Mouse (Mus musculus) CH12.LX (cell line): ENCODE measurements at regions not wholly inside any gene's neighbourhood (a gene's known extent, or its start where the extent isn't known, plus 50 kb on each side); places are given as distances from the start of the nearest gene placed in this dataset.

ENCODE experiments used
- DNase-seq: peaks from one replicate; pipeline ENCODE4 v3.0.0-alpha.2; 2013; ENCODE audit errors: extremely low read depth
- H3K27ac ChIP-seq: 2 replicates; pipeline ENCODE4 v1.5.1; 2012; ENCODE audit warnings: low read depth, mild to moderate bottlenecking, control low read depth, moderate library complexity; ENCODE audit not compliant: insufficient read depth
- H3K27me3 ChIP-seq: replicated peaks from 2 replicates; pipeline ENCODE3; 2012; ENCODE audit warnings: inconsistent platforms
- H3K36me3 ChIP-seq, 2 experiments: replicated peaks in 1 of 2; 2 replicates each; pipeline versions ENCODE3 to v1.6.1; 2012; ENCODE audit warnings: inconsistent platforms in 1 of 2, low read length in 1 of 2, mild to moderate bottlenecking in 1 of 2, mixed read lengths in 1 of 2, moderate library complexity in 1 of 2; ENCODE audit not compliant: control insufficient read depth in 1 of 2, insufficient read depth in 1 of 2
- H3K4me1 ChIP-seq, 2 experiments: 2 replicates each; pipeline ENCODE4 v1.6.1; 2012; ENCODE audit warnings: inconsistent platforms in 1 of 2, moderate library complexity in 1 of 2; ENCODE audit not compliant: insufficient read depth in 2 of 2, control insufficient read depth in 1 of 2
- H3K4me2 ChIP-seq: 2 replicates; pipeline ENCODE4 v1.6.1; 2012; ENCODE audit warnings: low read depth, mild to moderate bottlenecking, control low read depth; ENCODE audit not compliant: poor library complexity, insufficient read depth, severe bottlenecking
- H3K4me3 ChIP-seq, 3 experiments: fragments of 150-350 bp in 1 of 3; sonication (generic) in 1 of 3; replicated peaks in 1 of 3; 2 replicates each; pipeline versions ENCODE3 to v1.5.1; 2011 to 2012; ENCODE audit warnings: low read depth in 2 of 3, low read length in 2 of 3, mild to moderate bottlenecking in 2 of 3, moderate library complexity in 2 of 3, control low read depth in 1 of 3, improper control_type of control experiment in 1 of 3, inconsistent platforms in 1 of 3, mixed read lengths in 1 of 3; ENCODE audit not compliant: poor library complexity in 1 of 3
- H3K79me2 ChIP-seq: replicated peaks from 2 replicates; pipeline ENCODE4 v1.6.1; 2012; ENCODE audit warnings: mild to moderate bottlenecking, moderate library complexity; ENCODE audit not compliant: control insufficient read depth, poor library complexity, insufficient read depth, severe bottlenecking; ENCODE audit errors: extremely low read depth
- H3K9ac ChIP-seq: 2 replicates; pipeline ENCODE4 v1.6.1; 2012; ENCODE audit warnings: low read depth, mild to moderate bottlenecking, control low read depth, moderate library complexity; ENCODE audit not compliant: insufficient read depth
- H3K9me3 ChIP-seq: replicated peaks from 2 replicates; pipeline ENCODE3; 2012; ENCODE audit warnings: low read length, inconsistent platforms, mixed read lengths
- CHD2 ChIP-seq: IDR thresholded peaks from 2 replicates; pipeline ENCODE4 v1.6.1; 2011; ENCODE audit warnings: low read length, improper control_type of control experiment
- CTCF ChIP-seq, 2 experiments: IDR thresholded peaks in 1 of 2; conservative IDR thresholded peaks in 1 of 2; 2 replicates each; pipeline ENCODE4 v1.5.1; 2011 to 2012; ENCODE audit warnings: low read depth in 2 of 2, low read length in 2 of 2, improper control_type of control experiment in 1 of 2, inconsistent platforms in 1 of 2, mild to moderate bottlenecking in 1 of 2, moderate library complexity in 1 of 2
- E2F4 ChIP-seq: IDR thresholded peaks from 2 replicates; pipeline ENCODE4 v1.6.1; 2011; ENCODE audit warnings: low read depth, low read length, improper control_type of control experiment; ENCODE audit not compliant: insufficient replicate concordance
- EP300 ChIP-seq: IDR thresholded peaks from 2 replicates; pipeline ENCODE4 v1.6.1; 2011; ENCODE audit warnings: low read length, improper control_type of control experiment
- GABPA ChIP-seq: IDR thresholded peaks from 2 replicates; pipeline ENCODE4 v1.6.1; 2012; ENCODE audit warnings: low read depth, low read length, improper control_type of control experiment, inconsistent platforms; ENCODE audit not compliant: insufficient replicate concordance
- JUN ChIP-seq: IDR thresholded peaks from 2 replicates; pipeline ENCODE4 v1.6.1; 2011; ENCODE audit warnings: low read depth, mild to moderate bottlenecking, low read length, improper control_type of control experiment, moderate library complexity; ENCODE audit not compliant: insufficient read depth
- JUND ChIP-seq: conservative IDR thresholded peaks from 2 replicates; pipeline ENCODE4 v1.6.1; 2011; ENCODE audit warnings: low read depth, low read length, improper control_type of control experiment
- MXI1 ChIP-seq: IDR thresholded peaks from 2 replicates; pipeline ENCODE4 v1.6.1; 2011; ENCODE audit warnings: mild to moderate bottlenecking, low read depth, low read length, improper control_type of control experiment
- NRF1 ChIP-seq: IDR thresholded peaks from 2 replicates; pipeline ENCODE4 v1.6.1; 2014; ENCODE audit warnings: low read depth, mild to moderate bottlenecking, inconsistent platforms, low read length, improper control_type of control experiment, moderate library complexity
- PAX5 ChIP-seq: IDR thresholded peaks from 2 replicates; pipeline ENCODE4 v1.6.1; 2012; ENCODE audit warnings: low read length, inconsistent platforms, mixed read lengths
- POLR2A ChIP-seq: IDR thresholded peaks from 2 replicates; pipeline ENCODE4 v1.6.1; 2011; ENCODE audit warnings: low read depth, mild to moderate bottlenecking, improper control_type of control experiment, low read length
- TBP ChIP-seq: conservative IDR thresholded peaks from 2 replicates; pipeline ENCODE4 v1.6.1; 2011; ENCODE audit warnings: low read depth, low read length, improper control_type of control experiment
- ZC3H11A ChIP-seq: IDR thresholded peaks from 2 replicates; pipeline ENCODE4 v1.6.1; 2012; ENCODE audit warnings: low read depth, mild to moderate bottlenecking, inconsistent platforms, low read length, improper control_type of control experiment
- dilution Hi-C: fragments of 300-500 bp; cut with MboI; formaldehyde crosslinking; loops from 2 replicates; pipeline ENCODE4 v1.14.3; 2020; ENCODE audit warnings: low sequenced_read_pairs; ENCODE audit not compliant: extremely low pct_unique_long_range_greater_than_20kb, extremely low pct_ligation_motif_present
- in situ Hi-C: fragments of 300-500 bp; cut with MboI; formaldehyde crosslinking; loops from 3 replicates; pipeline ENCODE4 v1.14.3; 2019; ENCODE audit warnings: low sequenced_read_pairs, low pct_ligation_motif_present, low pct_unique_long_range_greater_than_20kb, mixed read lengths

- H3K79me2 ChIP-seq = no peaks in the 10 kb centered on the region
- in situ Hi-C loops = no loop called here
- no peak for DNase-seq
- TF ChIP-seq JUND = no peak
- no peak for TF ChIP-seq MXI1
- TF ChIP-seq CTCF (conservative IDR thresholded peaks at IDR 0.05 in 1 of 2, IDR thresholded peaks at IDR 0.05 in 1 of 2; ENCODE audit: low read depth in 2 of 2, low read length in 2 of 2) = no peak
- no peak for TF ChIP-seq POLR2A
- no peak for TF ChIP-seq JUN
- no peak for TF ChIP-seq ZC3H11A
- no peak for TF ChIP-seq PAX5
- TF ChIP-seq EP300 = no peak
- no peak for TF ChIP-seq CHD2
- no peak for TF ChIP-seq GABPA
- no peak for TF ChIP-seq E2F4
- TF ChIP-seq NRF1 = no peak
- no peak for TF ChIP-seq TBP
- H3K4me2 ChIP-seq = no peak overlapping the region
- no peaks in the 10 kb centered on the region for H3K27me3 ChIP-seq
- no peak overlapping the region for H3K4me3 ChIP-seq
- no peaks in the 10 kb centered on the region for H3K36me3 ChIP-seq
- H3K27ac ChIP-seq = no peak overlapping the region
- dilution Hi-C loops = no loop called here
- H3K4me1 ChIP-seq = peaks cover 0 to 8% of the 10 kb centered on the region in 2 experiments; a peak in 2 of 4 replicates
- no peak overlapping the region for H3K9ac ChIP-seq
- H3K9me3 ChIP-seq = no peaks in the 10 kb centered on the region
Observed at GRCm38 (mm10) chr5:28019864-28020263, 51.3 kb upstream of the Insig1 start.
